Mouse (Mus musculus) erythroblast, embryonic 14.5 days (primary cell): Measurements from ENCODE around the gene Exosc10. TPM values are rescaled to one million over a fixed set of nuclear protein-coding genes. Genes with fewer than 3 reads are reported as not detected.

Experiments used
- H3K27me3 ChIP-seq: 2 replicates; pipeline ENCODE4 v1.6.1; 2012; ENCODE audit warnings: inconsistent platforms; ENCODE audit not compliant: control insufficient read depth
- H3K36me3 ChIP-seq: 2 replicates; pipeline ENCODE4 v1.6.1; 2012; ENCODE audit warnings: mild to moderate bottlenecking, inconsistent platforms; ENCODE audit not compliant: control insufficient read depth
- H3K4me1 ChIP-seq: 2 replicates; pipeline ENCODE4 v1.6.1; 2012; ENCODE audit warnings: inconsistent platforms; ENCODE audit not compliant: control insufficient read depth
- H3K4me3 ChIP-seq: replicated peaks from 2 replicates; pipeline ENCODE3; 2012; ENCODE audit warnings: moderate library complexity, mild to moderate bottlenecking, inconsistent platforms
- H3K9me3 ChIP-seq: 2 replicates; pipeline ENCODE4 v1.6.1; 2012; ENCODE audit warnings: low read length, inconsistent platforms, mixed read lengths; ENCODE audit not compliant: control insufficient read depth
- GATA1 ChIP-seq: IDR thresholded peaks from 2 replicates; pipeline ENCODE4 v1.6.1; 2012; ENCODE audit warnings: low read length, inconsistent platforms, mixed read lengths
- TAL1 ChIP-seq: IDR thresholded peaks from 3 replicates; pipeline ENCODE4 v1.6.1; 2012; ENCODE audit warnings: low read length, inconsistent platforms, mixed read lengths
- polyA plus RNA-seq: library from polyadenylated mRNA; stranded (reverse); fragments of >175 nt; gene quantifications from 2 replicates; pipeline ENCODE4 v1.2.3, GENCODE M21; 2012

Gene Exosc10
- polyA plus RNA-seq, 1 experiment, result 3.1 TPM

DNA sequence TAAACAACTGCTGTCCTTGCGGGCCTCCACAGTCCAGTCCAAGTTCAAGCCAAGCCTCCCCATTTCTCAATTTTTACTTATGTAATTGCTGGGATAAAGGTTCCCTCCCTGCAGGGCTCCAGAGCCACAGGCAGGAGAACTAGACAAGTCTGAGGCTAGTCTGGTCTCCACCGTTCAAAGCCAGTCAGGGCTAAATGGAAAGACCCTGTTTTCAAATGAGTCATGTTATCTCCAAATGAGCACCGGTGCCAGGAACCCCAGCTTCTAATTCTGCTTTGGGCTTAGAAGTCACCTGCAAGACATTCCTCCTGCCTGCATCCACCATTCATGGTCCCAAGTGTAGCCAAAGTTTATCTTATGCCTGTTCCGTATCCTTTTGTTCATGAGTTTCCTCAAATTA, 43.6 kb downstream of the Exosc10 start:
- H3K27me3 ChIP-seq, result no peaks in the 10 kb centered on the region
- H3K9me3 ChIP-seq, result peaks cover 17% of the 10 kb centered on the region
- H3K4me1 ChIP-seq, result 0 out of 2 replicates have a peak, but pooled peaks cover 2% of the 10 kb centered on the region
- no peak overlapping the region for H3K4me3 ChIP-seq
- TF ChIP-seq GATA1, result no peak
- no peak for TF ChIP-seq TAL1
- H3K36me3 ChIP-seq, result peaks cover 16% of the 10 kb centered on the region

DNA sequence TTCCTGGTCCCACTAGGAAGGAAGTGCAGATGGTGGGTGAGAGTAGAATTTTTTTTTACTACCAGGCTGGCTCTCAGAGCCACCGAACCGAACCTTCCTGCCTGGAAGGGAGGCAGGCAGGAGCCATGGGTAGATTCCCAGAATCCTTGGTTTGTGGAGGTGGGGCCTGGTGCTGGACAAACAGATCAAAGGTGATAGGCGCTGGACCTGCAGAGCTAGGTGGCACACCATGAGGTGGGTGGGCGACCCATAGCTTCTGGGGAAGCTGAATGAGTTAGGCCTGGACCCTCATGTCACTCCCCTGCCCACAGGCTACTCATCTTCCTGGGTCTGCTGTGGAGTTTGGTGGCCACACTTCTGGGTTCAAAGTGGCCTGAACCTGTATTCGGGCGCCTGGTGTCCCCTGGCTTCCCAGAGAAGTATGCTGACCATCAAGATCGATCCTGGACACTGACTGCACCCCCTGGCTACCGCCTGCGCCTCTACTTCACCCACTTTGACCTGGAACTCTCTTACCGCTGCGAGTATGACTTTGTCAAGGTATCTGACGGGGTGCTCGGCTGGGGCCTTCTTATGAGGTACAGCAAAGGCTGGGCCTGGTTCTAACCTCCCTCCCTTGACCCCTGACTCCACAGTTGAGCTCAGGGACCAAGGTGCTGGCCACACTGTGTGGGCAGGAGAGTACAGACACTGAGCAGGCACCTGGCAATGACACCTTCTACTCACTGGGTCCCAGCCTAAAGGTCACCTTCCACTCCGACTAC, 44.3 kb downstream of the Exosc10 start, which contains the start of gene Masp2:
Gene Masp2, plus strand, starts transcription at position 198 of the 764 bp plus-strand sequence.
- Histone ChIP-seq H3K36me3 (peaks cover 15% of the 10 kb centered on the region), H3K9me3 (peaks cover 17% of the 10 kb centered on the region), H3K27me3 (no peaks in the 10 kb centered on the region), H3K4me3 (peak within 1 kb of the TSS; percentile 21), H3K4me1 (0 out of 2 replicates have a peak, but pooled peaks cover 2% of the 10 kb centered on the region)
- no peak for TF ChIP-seq GATA1
- TF ChIP-seq TAL1, result no peak

GRCm38 (mm10) chr4:148603376-148604139, 45.3 kb downstream of the Exosc10 start:
- no peak overlapping the region for H3K4me3 ChIP-seq

DNA sequence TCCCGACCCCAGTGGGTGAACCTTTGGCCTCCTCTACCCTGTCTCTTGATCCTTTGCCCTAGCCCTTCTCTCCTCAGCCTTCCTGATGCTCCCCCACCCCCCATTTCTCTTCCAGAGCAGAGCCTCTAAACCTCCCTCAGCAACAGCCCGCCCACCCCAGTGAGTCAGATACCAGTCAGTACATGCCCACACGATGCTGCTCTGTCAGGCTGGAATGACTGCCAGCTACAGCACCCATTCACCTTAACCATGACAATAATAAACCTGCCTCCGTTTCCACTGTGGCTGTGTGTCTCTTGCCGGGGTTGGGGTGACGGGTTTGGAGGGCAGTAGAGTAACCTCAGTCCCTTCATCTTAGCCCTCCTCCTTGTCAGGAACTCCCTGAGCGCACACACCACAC, 45.9 kb downstream of the Exosc10 start:
- H3K4me1 ChIP-seq, result 0 out of 2 replicates have a peak, but pooled peaks cover 2% of the 10 kb centered on the region
- peaks cover 8% of the 10 kb centered on the region for H3K36me3 ChIP-seq
- no peaks in the 10 kb centered on the region for H3K27me3 ChIP-seq
- peaks cover 6% of the 10 kb centered on the region for H3K9me3 ChIP-seq
- no peak overlapping the region for H3K4me3 ChIP-seq
- TF ChIP-seq TAL1, result no peak

More at GRCm38 (mm10) chr4:148603376-148604139, 45.3 kb downstream of the Exosc10 start:
- H3K36me3 ChIP-seq, result peaks cover 10% of the 10 kb centered on the region
- H3K4me1 ChIP-seq, result 0 out of 2 replicates have a peak, but pooled peaks cover 2% of the 10 kb centered on the region
- H3K27me3 ChIP-seq, result no peaks in the 10 kb centered on the region
- TF ChIP-seq TAL1 (no peak), GATA1 (no peak)
- peaks cover 11% of the 10 kb centered on the region for H3K9me3 ChIP-seq

DNA sequence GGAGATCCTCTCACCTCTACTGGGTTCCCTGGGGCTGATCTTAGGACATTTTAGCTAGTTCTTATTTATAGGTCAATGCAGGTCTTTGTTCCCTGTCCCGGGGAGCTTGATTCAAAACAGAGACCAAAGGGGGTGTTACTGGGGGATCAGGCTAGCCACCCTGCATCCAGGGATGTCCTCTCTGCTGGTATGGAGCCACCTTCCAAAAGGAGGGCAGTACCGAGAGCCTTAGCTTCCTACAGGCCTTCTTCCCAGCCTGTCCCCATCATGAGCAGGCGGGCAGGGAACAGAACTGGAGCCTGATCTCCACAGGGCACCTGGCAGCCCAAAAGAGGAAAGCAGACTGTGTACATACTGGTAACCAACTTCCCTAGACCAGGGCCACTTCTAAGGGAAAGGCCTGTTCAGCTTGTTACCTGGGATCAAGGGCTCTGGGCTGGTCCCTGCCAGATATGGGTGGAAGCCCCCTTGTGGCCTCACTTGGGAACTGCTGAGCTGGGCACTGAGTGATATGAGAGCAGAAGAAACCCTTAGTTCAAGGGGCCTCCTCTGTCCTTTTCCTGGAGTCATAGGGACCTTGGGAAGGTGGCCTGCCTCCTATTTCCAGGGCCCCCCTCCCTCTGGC, 46.4 kb downstream of the Exosc10 start:
- Histone ChIP-seq H3K36me3 (peaks cover 12% of the 10 kb centered on the region), H3K27me3 (no peaks in the 10 kb centered on the region)
- TF ChIP-seq TAL1, result no peak
- no peak for TF ChIP-seq GATA1

GRCm38 (mm10) chr4:148607758-148608157, 49.5 kb downstream of the Exosc10 start:
- Histone ChIP-seq H3K4me1 (0 out of 2 replicates have a peak, but pooled peaks cover 2% of the 10 kb centered on the region), H3K36me3 (peaks cover 39% of the 10 kb centered on the region), H3K27me3 (no peaks in the 10 kb centered on the region), H3K9me3 (no peaks in the 10 kb centered on the region), H3K4me3 (no peak overlapping the region)
- no peak for TF ChIP-seq GATA1
- no peak for TF ChIP-seq TAL1

More for the DNA sequence above, 46.4 kb downstream of the Exosc10 start:
- 0 out of 2 replicates have a peak, but pooled peaks cover 2% of the 10 kb centered on the region for H3K4me1 ChIP-seq
- H3K9me3 ChIP-seq, result peaks cover 5% of the 10 kb centered on the region
- no peak overlapping the region for H3K4me3 ChIP-seq

DNA sequence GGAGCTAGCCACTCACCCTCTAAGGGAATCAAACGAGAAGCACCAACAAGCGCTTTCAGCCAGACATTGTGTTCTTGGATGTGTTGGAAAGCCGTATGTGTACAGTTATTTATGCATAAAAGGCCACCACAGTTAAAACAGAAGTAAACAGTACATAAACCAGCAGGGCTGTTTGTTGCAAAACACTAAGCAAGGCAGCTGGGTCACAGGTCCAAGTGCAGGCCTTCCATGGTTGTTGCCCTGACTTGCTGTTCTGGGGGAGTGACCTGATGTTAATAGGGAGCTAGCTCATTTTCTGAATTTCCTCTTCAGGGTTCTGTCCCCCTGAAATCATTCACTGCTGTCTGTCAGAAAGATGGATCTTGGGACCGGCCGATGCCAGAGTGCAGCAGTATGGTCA, 51.6 kb downstream of the Exosc10 start:
- H3K27me3 ChIP-seq, result no peaks in the 10 kb centered on the region
- H3K9me3 ChIP-seq, result no peaks in the 10 kb centered on the region
- H3K36me3 ChIP-seq, result peaks cover 59% of the 10 kb centered on the region
- TF ChIP-seq GATA1, result no peak
- no peak for TF ChIP-seq TAL1
- H3K4me3 ChIP-seq, result no peak overlapping the region
- H3K4me1 ChIP-seq, result no peaks in the 10 kb centered on the region

DNA sequence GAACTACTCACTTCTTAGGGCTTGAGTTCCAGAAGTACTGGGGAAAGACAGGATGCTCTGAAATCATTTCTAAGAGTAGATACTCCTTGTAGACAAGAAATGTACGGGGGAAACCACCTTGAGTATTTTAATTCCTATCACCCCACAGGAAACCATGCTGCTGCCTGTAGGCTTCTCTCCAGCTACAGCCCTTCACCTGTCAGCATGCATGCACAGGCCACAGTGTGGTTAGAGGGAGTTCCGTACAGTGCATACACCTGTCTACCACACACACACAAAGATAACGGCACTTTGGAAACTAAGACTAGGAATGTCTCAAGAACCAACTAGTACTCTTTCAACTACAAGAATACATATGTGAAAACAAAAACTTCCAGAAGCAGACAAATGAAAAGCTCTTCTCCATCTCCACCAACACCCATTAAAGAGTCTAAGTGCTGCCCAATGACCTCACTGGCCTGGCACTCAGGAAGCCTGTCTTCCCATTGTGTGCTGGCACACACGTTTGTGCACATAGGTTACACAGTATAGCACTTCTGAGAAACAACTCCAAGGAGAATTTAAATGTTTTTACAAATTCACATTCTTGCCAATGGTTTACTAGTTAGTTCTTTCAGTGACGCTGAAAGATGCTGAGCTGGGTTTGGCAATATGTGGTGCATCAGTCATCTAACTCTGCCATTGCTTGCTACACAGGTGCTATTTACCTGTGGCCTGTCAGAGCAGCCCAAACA, 52.6 kb downstream of the Exosc10 start:
- Histone ChIP-seq H3K9me3 (no peaks in the 10 kb centered on the region), H3K4me3 (no peak overlapping the region), H3K4me1 (no peaks in the 10 kb centered on the region), H3K36me3 (peaks cover 68% of the 10 kb centered on the region), H3K27me3 (no peaks in the 10 kb centered on the region)
- TF ChIP-seq TAL1 (no peak), GATA1 (no peak)
